Mouse (Mus musculus) heart, embryonic 15.5 days (tissue): ENCODE measurements around the gene Mgl2. TPM values are rescaled to one million over a fixed set of nuclear protein-coding genes. Genes with fewer than 3 reads are reported as not detected.
"Not testable (repeated sequence)": the region's sequence is repeated elsewhere in the genome, so short reads cannot be mapped to it uniquely, and the experiment has no call there.

Experiments
- ATAC-seq: fragments of 200-750 bp; cut with Nextera tagmentation; replicated peaks from 2 replicates; pipeline ENCODE4 v1.8.0; 2017; ENCODE audit warnings: low read depth, moderate TSS enrichment; ENCODE audit not compliant: insufficient number of reproducible peaks, insufficient read depth, low FRiP score
- H3K27ac ChIP-seq: fragments of 300-500 bp; sonication (generic); 2 replicates; pipeline ENCODE4 v1.5.1; 2015; ENCODE audit warnings: mild to moderate bottlenecking, inconsistent platforms
- H3K27me3 ChIP-seq: fragments of 300-500 bp; sonication (generic); 2 replicates; pipeline ENCODE4 v1.6.1; 2015; ENCODE audit warnings: inconsistent platforms
- H3K36me3 ChIP-seq: fragments of 300-500 bp; sonication (generic); 2 replicates; pipeline ENCODE4 v1.6.1; 2015; ENCODE audit warnings: mild to moderate bottlenecking, inconsistent platforms
- H3K4me1 ChIP-seq: fragments of 300-500 bp; sonication (generic); replicated peaks from 2 replicates; pipeline ENCODE4 v1.6.1; 2015; ENCODE audit warnings: inconsistent platforms
- H3K4me2 ChIP-seq: fragments of 300-500 bp; sonication (generic); 2 replicates; pipeline ENCODE4 v1.6.1; 2015; ENCODE audit warnings: inconsistent platforms, mild to moderate bottlenecking, moderate library complexity
- H3K4me3 ChIP-seq: fragments of 300-500 bp; sonication (generic); 2 replicates; pipeline ENCODE4 v1.5.1; 2015; ENCODE audit warnings: mild to moderate bottlenecking, inconsistent platforms
- H3K9ac ChIP-seq: fragments of 300-500 bp; sonication (generic); 2 replicates; pipeline ENCODE4 v1.6.1; 2015; ENCODE audit warnings: mild to moderate bottlenecking, inconsistent platforms
- H3K9me3 ChIP-seq: fragments of 300-500 bp; sonication (generic); replicated peaks from 2 replicates; pipeline ENCODE4 v1.6.1; 2016; ENCODE audit warnings: inconsistent platforms
- WGBS: fragments of 180-500 bp; shearing (Covaris S2); methylation state at CpG from one replicate; pipeline ENCODE4 v1.1.7; 2015; ENCODE audit warnings: mixed read lengths; 5-methylcytosine and 5-hydroxymethylcytosine counted together
- polyA plus RNA-seq: library from polyadenylated mRNA; unstranded; fragments of >200 nt; fragmentation: Nextera tagmentation; extraction: Ambion mirVana; gene quantifications from 2 replicates; pipeline ENCODE4 v1.2.1, GENCODE M21; 2015

Gene Mgl2
- polyA plus RNA-seq, 1 experiment from 2014 or later, result 0.40 TPM

GRCm38 (mm10) chr11:70115901-70116300 is 14.2 kb upstream of the Mgl2 start:
- H3K36me3 ChIP-seq, result no peaks in the 10 kb centered on the region

GRCm38 (mm10) chr11:70135001-70135400 is 4.9 kb downstream of the Mgl2 start:
- not testable (repeated sequence) for H3K4me1 ChIP-seq, H3K4me3 ChIP-seq, H3K9me3 ChIP-seq, H3K36me3 ChIP-seq, H3K27ac ChIP-seq, ATAC-seq, H3K4me2 ChIP-seq, H3K27me3 ChIP-seq, H3K9ac ChIP-seq
- 71% methylated on average over 3 of the region's 3 CpGs for WGBS

More at GRCm38 (mm10) chr11:70115901-70116300, 14.2 kb upstream of the Mgl2 start:
- no peaks in the 10 kb centered on the region for H3K27me3 ChIP-seq
- no peak overlapping the region for H3K27ac ChIP-seq
- no peaks in the 10 kb centered on the region for H3K9me3 ChIP-seq
- no peaks in the 10 kb centered on the region for H3K4me1 ChIP-seq
- H3K4me3 ChIP-seq, result no peak overlapping the region
- H3K4me2 ChIP-seq, result no peak overlapping the region
- no peak for ATAC-seq
- WGBS, result 80% methylated on average over 3 of the region's 3 CpGs
- H3K9ac ChIP-seq, result no peak overlapping the region

GRCm38 (mm10) chr11:70135925-70136324 is 5.8 kb downstream of the Mgl2 start:
- not testable (repeated sequence) for H3K27ac ChIP-seq, H3K9me3 ChIP-seq, ATAC-seq, H3K4me1 ChIP-seq, H3K4me3 ChIP-seq, H3K27me3 ChIP-seq, H3K36me3 ChIP-seq, H3K4me2 ChIP-seq, H3K9ac ChIP-seq
- WGBS, result 83% methylated on average over 8 of the region's 8 CpGs

GRCm38 (mm10) chr11:70139171-70139570 is 9.0 kb downstream of the Mgl2 start:
- no peak overlapping the region for H3K9ac ChIP-seq
- no peak overlapping the region for H3K4me3 ChIP-seq
- H3K9me3 ChIP-seq, result no peaks in the 10 kb centered on the region
- WGBS, result 64% methylated on average over 10 of the region's 10 CpGs
- H3K4me2 ChIP-seq, result no peak overlapping the region
- no peaks in the 10 kb centered on the region for H3K4me1 ChIP-seq
- no peaks in the 10 kb centered on the region for H3K36me3 ChIP-seq
- no peak overlapping the region for H3K27ac ChIP-seq
- ATAC-seq, result no peak
- no peaks in the 10 kb centered on the region; the same call in 1 of the 2 replicates for H3K27me3 ChIP-seq

GRCm38 (mm10) chr11:70151072-70151471 is 20.9 kb downstream of the Mgl2 start:
- Histone ChIP-seq H3K4me1 (no peaks in the 10 kb centered on the region), H3K9ac (no peak overlapping the region), H3K4me2 (no peak overlapping the region), H3K27me3 (no peaks in the 10 kb centered on the region), H3K4me3 (no peak overlapping the region), H3K27ac (no peak overlapping the region), H3K9me3 (no peaks in the 10 kb centered on the region), H3K36me3 (no peaks in the 10 kb centered on the region)
- no peak for ATAC-seq
- 56% methylated on average over 3 of the region's 3 CpGs for WGBS

GRCm38 (mm10) chr11:70155897-70156296 is 25.8 kb downstream of the Mgl2 start, which contains the start of gene Clec10a:
TSS of gene Clec10a (plus strand) at chr11:70156197.
- not testable (repeated sequence) for H3K4me3 ChIP-seq, ATAC-seq, H3K4me2 ChIP-seq

GRCm38 (mm10) chr11:70162336-70162735 is 32.2 kb downstream of the Mgl2 start:
- Histone ChIP-seq H3K27ac (no peak overlapping the region), H3K9ac (no peak overlapping the region), H3K4me3 (no peak overlapping the region), H3K27me3 (peaks cover 3% of the 10 kb centered on the region; the same call in 1 of the 2 replicates), H3K4me1 (no peaks in the 10 kb centered on the region), H3K4me2 (no peak overlapping the region), H3K9me3 (no peaks in the 10 kb centered on the region), H3K36me3 (no peaks in the 10 kb centered on the region)
- no peak for ATAC-seq
- WGBS, result 60% methylated on average over 3 of the region's 3 CpGs

More at GRCm38 (mm10) chr11:70155897-70156296, 25.8 kb downstream of the Mgl2 start, which contains the start of gene Clec10a:
- WGBS, result no CpG with 5 or more reads among the region's 5 CpGs
- H3K9ac ChIP-seq, H3K27me3 ChIP-seq, H3K36me3 ChIP-seq, H3K27ac ChIP-seq, H3K9me3 ChIP-seq, H3K4me1 ChIP-seq: not testable (repeated sequence)

- Histone ChIP-seq H3K9ac (no peak overlapping the region), H3K4me1 (no peaks in the 10 kb centered on the region), H3K9me3 (no peaks in the 10 kb centered on the region), H3K36me3 (no peaks in the 10 kb centered on the region), H3K4me3 (no peak overlapping the region), H3K4me2 (no peak overlapping the region), H3K27ac (no peak overlapping the region), H3K27me3 (peaks cover 11% of the 10 kb centered on the region)
- ATAC-seq, result no peak
- WGBS, result 59% methylated on average over 16 of the region's 16 CpGs
These were observed 36.1 kb downstream of the Mgl2 start for GRCm38 (mm10) chr11:70165972-70166921.

GRCm38 (mm10) chr11:70168136-70168535 is 38.0 kb downstream of the Mgl2 start:
- Histone ChIP-seq H3K27me3 (peaks cover 11% of the 10 kb centered on the region), H3K4me3 (no peak overlapping the region), H3K9me3 (no peaks in the 10 kb centered on the region), H3K4me1 (no peaks in the 10 kb centered on the region), H3K27ac (no peak overlapping the region), H3K4me2 (no peak overlapping the region), H3K36me3 (no peaks in the 10 kb centered on the region), H3K9ac (no peak overlapping the region)
- ATAC-seq, result no peak
- WGBS, result 45% methylated on average over 7 of the region's 7 CpGs

GRCm38 (mm10) chr11:70169471-70169870 is 39.3 kb downstream of the Mgl2 start:
- H3K4me1 ChIP-seq, H3K27me3 ChIP-seq, H3K36me3 ChIP-seq, H3K27ac ChIP-seq, H3K9ac ChIP-seq, ATAC-seq, H3K9me3 ChIP-seq, H3K4me2 ChIP-seq, H3K4me3 ChIP-seq: not testable (repeated sequence)
- WGBS, result 85% methylated on average over 7 of the region's 7 CpGs

- no peaks in the 10 kb centered on the region for H3K4me1 ChIP-seq
- H3K27ac ChIP-seq, result no peak overlapping the region
- peaks cover 8% of the 10 kb centered on the region; the same call in 1 of the 2 replicates for H3K27me3 ChIP-seq
- H3K36me3 ChIP-seq, result no peaks in the 10 kb centered on the region
- H3K4me2 ChIP-seq, result no peak overlapping the region
- H3K4me3 ChIP-seq, result no peak overlapping the region
- no peak for ATAC-seq
- H3K9ac ChIP-seq, result no peak overlapping the region
- no peaks in the 10 kb centered on the region for H3K9me3 ChIP-seq
- WGBS, result 72% methylated on average over 7 of the region's 7 CpGs
These were observed 40.2 kb downstream of the Mgl2 start for GRCm38 (mm10) chr11:70170291-70170690.

- no peaks in the 10 kb centered on the region for H3K36me3 ChIP-seq
- 77% methylated on average over 7 of the region's 7 CpGs for WGBS
- no peak overlapping the region for H3K9ac ChIP-seq
- no peak overlapping the region for H3K4me2 ChIP-seq
- H3K27me3 ChIP-seq, result peaks cover 8% of the 10 kb centered on the region; the same call in 1 of the 2 replicates
- no peaks in the 10 kb centered on the region for H3K4me1 ChIP-seq
- H3K27ac ChIP-seq, result no peak overlapping the region
- no peak for ATAC-seq
- H3K9me3 ChIP-seq, result no peaks in the 10 kb centered on the region
- H3K4me3 ChIP-seq, result no peak overlapping the region
These were observed 41.1 kb downstream of the Mgl2 start for GRCm38 (mm10) chr11:70171181-70171580.
